Mouse (Mus musculus) right cerebral cortex, adult 18-20 months (tissue): Measurements from ENCODE around the gene Edem2.
"Not testable (repeated sequence)": the region's sequence is repeated elsewhere in the genome, so short reads cannot be mapped to it uniquely, and the experiment has no call there.

Experiments
- DNase-seq: peaks from one replicate; pipeline ENCODE4 v3.0.0; 2022; ENCODE audit warnings: mixed read lengths

Edem2 gene

GRCm38 (mm10) chr2:155735080-155735479 is 5.8 kb upstream of the Edem2 start:
- DNase-seq = no peak

- DNase-seq = no peak
Measured at GRCm38 (mm10) chr2:155728742-155729141, 533 bp downstream of the Edem2 start.

- no peak for DNase-seq
Measured at GRCm38 (mm10) chr2:155727764-155728395, 1.4 kb downstream of the Edem2 start.

GRCm38 (mm10) chr2:155726302-155726701 is 3.0 kb downstream of the Edem2 start:
- DNase-seq = no peak

GRCm38 (mm10) chr2:155724526-155724925 is 4.7 kb downstream of the Edem2 start:
- DNase-seq = no peak

GRCm38 (mm10) chr2:155724036-155724435 is 5.2 kb downstream of the Edem2 start:
- no peak for DNase-seq

GRCm38 (mm10) chr2:155720585-155720984 is 8.7 kb downstream of the Edem2 start:
- no peak for DNase-seq

- DNase-seq = no peak
Measured at GRCm38 (mm10) chr2:155717082-155717990, 11.9 kb downstream of the Edem2 start.

GRCm38 (mm10) chr2:155710557-155710956 is 18.7 kb downstream of the Edem2 start:
- no peak for DNase-seq

- DNase-seq = peak; percentile 37
Measured at GRCm38 (mm10) chr2:155707251-155707650, 22.0 kb downstream of the Edem2 start.

GRCm38 (mm10) chr2:155703630-155704029 is 25.6 kb downstream of the Edem2 start:
- no peak for DNase-seq

GRCm38 (mm10) chr2:155701399-155701919 is 27.8 kb downstream of the Edem2 start:
- DNase-seq = peak; percentile 31

- DNase-seq = not testable (repeated sequence)
Measured at GRCm38 (mm10) chr2:155698443-155698842, 30.8 kb downstream of the Edem2 start.

GRCm38 (mm10) chr2:155696851-155697250 is 32.4 kb downstream of the Edem2 start:
- DNase-seq = no peak

GRCm38 (mm10) chr2:155696091-155696558 is 33.1 kb downstream of the Edem2 start:
- DNase-seq = peak; percentile 69

- no peak for DNase-seq
Measured at GRCm38 (mm10) chr2:155695316-155695715, 34.0 kb downstream of the Edem2 start.

- no peak for DNase-seq
Measured at GRCm38 (mm10) chr2:155694564-155694963, 34.7 kb downstream of the Edem2 start.

- DNase-seq = no peak
Measured at GRCm38 (mm10) chr2:155693136-155693535, 36.1 kb downstream of the Edem2 start.

GRCm38 (mm10) chr2:155691723-155692493 is 37.4 kb downstream of the Edem2 start, which contains the start of gene Trpc4ap:
TSS of gene Trpc4ap (minus strand) at chr2:155692384.
- DNase-seq = peak; percentile 95

- no peak for DNase-seq
Measured at GRCm38 (mm10) chr2:155691336-155691722, 37.9 kb downstream of the Edem2 start.

GRCm38 (mm10) chr2:155689211-155689610 is 40.1 kb downstream of the Edem2 start:
- no peak for DNase-seq

GRCm38 (mm10) chr2:155687746-155688145 is 41.5 kb downstream of the Edem2 start:
- no peak for DNase-seq

- no peak for DNase-seq
Measured at GRCm38 (mm10) chr2:155686572-155686971, 42.7 kb downstream of the Edem2 start.
